Mouse (Mus musculus) embryonic facial prominence, embryonic 11.5 days (tissue): ENCODE results near the gene Klk12. TPM values are rescaled to one million over a fixed set of nuclear protein-coding genes. Genes with fewer than 3 reads are reported as not detected.
A peak's percentile ranks its signal among the peaks of the same experiment; 100 is the strongest.

Source experiments
- ATAC-seq: fragments of 200-750 bp; cut with Nextera tagmentation; replicated peaks from 2 replicates; pipeline ENCODE4 v1.8.0; 2017; ENCODE audit warnings: low read depth; ENCODE audit not compliant: insufficient number of reproducible peaks, low FRiP score, low TSS enrichment
- DNase-seq: peaks from one replicate; pipeline ENCODE4 v3.0.0-alpha.2; 2015; ENCODE audit warnings: low spot score
- H3K27ac ChIP-seq: fragments of 300-500 bp; sonication (generic); replicated peaks from 2 replicates; pipeline ENCODE4 v1.5.1; 2014; ENCODE audit warnings: mild to moderate bottlenecking, low read depth, low read length, control low read depth
- H3K27me3 ChIP-seq: fragments of 300-500 bp; sonication (generic); 2 replicates; pipeline ENCODE4 v1.6.1; 2014; ENCODE audit warnings: mild to moderate bottlenecking, low read length, moderate library complexity, mixed read lengths; ENCODE audit not compliant: control insufficient read depth, insufficient read depth
- H3K36me3 ChIP-seq: fragments of 300-500 bp; sonication (generic); replicated peaks from 2 replicates; pipeline ENCODE4 v1.6.1; 2014; ENCODE audit warnings: low read depth, mild to moderate bottlenecking, low read length, moderate library complexity, mixed read lengths; ENCODE audit not compliant: control insufficient read depth, insufficient read depth
- H3K4me1 ChIP-seq: fragments of 300-500 bp; sonication (generic); 2 replicates; pipeline ENCODE4 v1.6.1; 2014; ENCODE audit warnings: low read length, mixed read lengths; ENCODE audit not compliant: control insufficient read depth, insufficient read depth
- H3K4me2 ChIP-seq: fragments of 300-500 bp; sonication (generic); 2 replicates; pipeline ENCODE4 v1.6.1; 2014; ENCODE audit warnings: low read depth, mild to moderate bottlenecking, control low read depth, low read length, moderate library complexity
- H3K4me3 ChIP-seq: fragments of 300-500 bp; sonication (generic); 2 replicates; pipeline ENCODE4 v1.5.1; 2014; ENCODE audit warnings: low read depth, low read length, control low read depth
- H3K9ac ChIP-seq: fragments of 300-500 bp; sonication (generic); replicated peaks from 2 replicates; pipeline ENCODE4 v1.6.1; 2014; ENCODE audit warnings: mild to moderate bottlenecking, control low read depth, low read length
- H3K9me3 ChIP-seq: fragments of 300-500 bp; sonication (generic); replicated peaks from 2 replicates; pipeline ENCODE4 v1.6.1; 2016; ENCODE audit warnings: mild to moderate bottlenecking, low read length, inconsistent platforms, mixed read lengths; ENCODE audit not compliant: control insufficient read depth
- WGBS: fragments of 180-500 bp; shearing (Covaris S2); extraction: QIAGEN DNeasy Blood & Tissue Kit; methylation state at CpG from one replicate; pipeline ENCODE4 v1.1.7; 2014; 5-methylcytosine and 5-hydroxymethylcytosine counted together
- polyA plus RNA-seq: library from polyadenylated mRNA; unstranded; fragments of >200 nt; fragmentation: Nextera tagmentation; extraction: Ambion mirVana; gene quantifications from 2 replicates; pipeline ENCODE4 v1.2.1, GENCODE M21; 2014

The Klk12 gene
- polyA plus RNA-seq, 1 experiment from 2014 or later = not detected

- no peak for ATAC-seq
- H3K4me1 ChIP-seq = no peaks in the 10 kb centered on the region
- H3K4me2 ChIP-seq = no peak within 1 kb of the TSS
- no peak within 1 kb of the TSS for H3K4me3 ChIP-seq
- H3K36me3 ChIP-seq = no peaks in the 10 kb centered on the region
- no peaks in the 10 kb centered on the region for H3K27me3 ChIP-seq
- H3K9me3 ChIP-seq = no peaks in the 10 kb centered on the region
- 0 out of 2 replicates have a peak within 1 kb of the TSS, but pooled peaks have one; percentile 20 for H3K27ac ChIP-seq
- no peak for DNase-seq
- WGBS = 88% methylated on average over 5 of the region's 5 CpGs
- H3K9ac ChIP-seq = no peak within 1 kb of the TSS
These were observed 5.7 kb downstream of the Klk12 start, which contains the start of gene Klk11 for GRCm38 (mm10) chr7:43774364-43774763. TSS of gene Klk11 (plus strand) at chr7:43774604.

GRCm38 (mm10) chr7:43774802-43775201, 6.1 kb downstream of the Klk12 start:
- 34% methylated on average over 6 of the region's 6 CpGs for whole genome bisulfite sequencing
- no peak for ATAC-seq
- DNase-seq = no peak
- Histone ChIP-seq H3K27me3 (no peaks in the 10 kb centered on the region), H3K4me2 (no peak overlapping the region), H3K27ac (0 out of 2 replicates have a peak overlapping the region, but pooled peaks have one; percentile 20), H3K36me3 (no peaks in the 10 kb centered on the region), H3K9me3 (no peaks in the 10 kb centered on the region), H3K4me1 (no peaks in the 10 kb centered on the region), H3K9ac (no peak overlapping the region), H3K4me3 (no peak overlapping the region)

- H3K4me2 ChIP-seq = no peak overlapping the region
- H3K9me3 ChIP-seq = no peaks in the 10 kb centered on the region
- no peaks in the 10 kb centered on the region for H3K4me1 ChIP-seq
- DNase-seq = no peak
- H3K4me3 ChIP-seq = no peak overlapping the region
- no peak for ATAC-seq
- H3K9ac ChIP-seq = no peak overlapping the region
- WGBS = 36% methylated on average over 7 of the region's 7 CpGs
- no peaks in the 10 kb centered on the region for H3K27me3 ChIP-seq
- no peak overlapping the region for H3K27ac ChIP-seq
- no peaks in the 10 kb centered on the region for H3K36me3 ChIP-seq
These were observed 6.8 kb downstream of the Klk12 start for GRCm38 (mm10) chr7:43775311-43776057.

- Histone ChIP-seq H3K9ac (no peak overlapping the region), H3K9me3 (no peaks in the 10 kb centered on the region), H3K4me2 (no peak overlapping the region), H3K4me3 (no peak overlapping the region), H3K4me1 (no peaks in the 10 kb centered on the region), H3K27ac (no peak overlapping the region), H3K36me3 (no peaks in the 10 kb centered on the region), H3K27me3 (no peaks in the 10 kb centered on the region)
- 78% methylated on average over 5 of the region's 5 CpGs for WGBS
- ATAC-seq (no peak), DNase-seq (no peak)
These were observed 7.8 kb downstream of the Klk12 start for GRCm38 (mm10) chr7:43776506-43776905.

GRCm38 (mm10) chr7:43777423-43777822, 8.7 kb downstream of the Klk12 start:
- WGBS = 85% methylated on average over 12 of the region's 12 CpGs
- H3K27me3 ChIP-seq = no peaks in the 10 kb centered on the region
- no peaks in the 10 kb centered on the region for H3K4me1 ChIP-seq
- no peak overlapping the region for H3K4me2 ChIP-seq
- H3K4me3 ChIP-seq = no peak overlapping the region
- no peak overlapping the region for H3K9ac ChIP-seq
- ATAC-seq (no peak), DNase-seq (no peak)
- no peaks in the 10 kb centered on the region for H3K36me3 ChIP-seq
- H3K27ac ChIP-seq = no peak overlapping the region
- H3K9me3 ChIP-seq = no peaks in the 10 kb centered on the region

- no peaks in the 10 kb centered on the region for H3K9me3 ChIP-seq
- WGBS = 86% methylated on average over 10 of the region's 10 CpGs
- H3K27ac ChIP-seq = no peak overlapping the region
- no peak for ATAC-seq
- H3K36me3 ChIP-seq = no peaks in the 10 kb centered on the region
- H3K4me1 ChIP-seq = no peaks in the 10 kb centered on the region
- no peaks in the 10 kb centered on the region for H3K27me3 ChIP-seq
- no peak for DNase-seq
- H3K4me3 ChIP-seq = no peak overlapping the region
- H3K9ac ChIP-seq = no peak overlapping the region
- H3K4me2 ChIP-seq = no peak overlapping the region
These were observed 9.7 kb downstream of the Klk12 start for GRCm38 (mm10) chr7:43778176-43778970.

- no peaks in the 10 kb centered on the region for H3K27me3 ChIP-seq
- H3K4me1 ChIP-seq = no peaks in the 10 kb centered on the region
- no peak overlapping the region for H3K4me2 ChIP-seq
- DNase-seq (no peak), ATAC-seq (no peak)
- H3K4me3 ChIP-seq = no peak overlapping the region
- no peak overlapping the region for H3K9ac ChIP-seq
- no peaks in the 10 kb centered on the region for H3K36me3 ChIP-seq
- no peaks in the 10 kb centered on the region for H3K9me3 ChIP-seq
- H3K27ac ChIP-seq = no peak overlapping the region
- WGBS = 57% methylated on average over 6 of the region's 6 CpGs
These were observed 11.5 kb downstream of the Klk12 start for GRCm38 (mm10) chr7:43780241-43780640.

- Histone ChIP-seq H3K4me2 (no peak within 1 kb of the TSS), H3K9ac (no peak within 1 kb of the TSS), H3K4me3 (no peak within 1 kb of the TSS), H3K27ac (no peak within 1 kb of the TSS), H3K9me3 (no peaks in the 10 kb centered on the region), H3K4me1 (no peaks in the 10 kb centered on the region), H3K27me3 (no peaks in the 10 kb centered on the region), H3K36me3 (no peaks in the 10 kb centered on the region)
- WGBS = 41% methylated on average over 5 of the region's 5 CpGs
- DNase-seq = no peak
- no peak for ATAC-seq
These were observed 12.0 kb downstream of the Klk12 start, which contains the start of gene Klk10 for GRCm38 (mm10) chr7:43780746-43781145. TSS of gene Klk10 (plus strand) at chr7:43781035.
